Mouse (Mus musculus) 3T3-L1 (cell line): ENCODE results near the gene Pnkd.
A peak's percentile ranks its signal among the peaks of the same experiment; 100 is the strongest.
"Not testable (repeated sequence)": the region's sequence is repeated elsewhere in the genome, so short reads cannot be mapped to it uniquely, and the experiment has no call there.

ENCODE experiments used
- DNase-seq: peaks from one replicate; pipeline ENCODE4 v3.0.0-alpha.2; 2015; ENCODE audit warnings: low read depth, low spot score

Gene Pnkd

DNA sequence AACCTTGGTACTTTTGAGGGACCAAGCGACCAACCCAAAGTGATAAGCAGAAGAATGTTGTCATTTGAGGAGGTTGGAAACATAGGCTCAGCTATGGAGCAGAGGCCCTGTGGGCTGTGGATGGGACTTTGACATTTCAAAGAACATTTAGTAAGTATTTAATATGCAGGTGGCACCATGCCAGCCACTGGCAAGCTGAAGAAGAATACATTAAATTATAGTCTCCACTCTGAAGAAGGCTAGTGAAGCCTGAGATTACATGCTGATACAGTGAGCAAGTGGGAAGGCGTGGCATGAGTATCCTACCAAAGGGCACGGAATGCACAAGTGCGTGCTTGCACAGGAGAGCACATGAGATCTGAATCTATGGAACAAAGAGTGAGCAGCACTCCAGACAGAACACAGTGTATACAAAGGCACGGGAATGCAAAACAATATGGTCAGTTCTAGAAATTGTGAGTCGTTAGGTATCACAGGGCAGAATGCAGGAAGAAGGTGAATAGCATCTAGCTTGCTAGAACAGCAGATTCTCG lies 45.2 kb downstream of the Pnkd start:
- DNase-seq = no peak

- no peak for DNase-seq
Observed at GRCm38 (mm10) chr1:74331046-74331681, 46.4 kb downstream of the Pnkd start.

DNA sequence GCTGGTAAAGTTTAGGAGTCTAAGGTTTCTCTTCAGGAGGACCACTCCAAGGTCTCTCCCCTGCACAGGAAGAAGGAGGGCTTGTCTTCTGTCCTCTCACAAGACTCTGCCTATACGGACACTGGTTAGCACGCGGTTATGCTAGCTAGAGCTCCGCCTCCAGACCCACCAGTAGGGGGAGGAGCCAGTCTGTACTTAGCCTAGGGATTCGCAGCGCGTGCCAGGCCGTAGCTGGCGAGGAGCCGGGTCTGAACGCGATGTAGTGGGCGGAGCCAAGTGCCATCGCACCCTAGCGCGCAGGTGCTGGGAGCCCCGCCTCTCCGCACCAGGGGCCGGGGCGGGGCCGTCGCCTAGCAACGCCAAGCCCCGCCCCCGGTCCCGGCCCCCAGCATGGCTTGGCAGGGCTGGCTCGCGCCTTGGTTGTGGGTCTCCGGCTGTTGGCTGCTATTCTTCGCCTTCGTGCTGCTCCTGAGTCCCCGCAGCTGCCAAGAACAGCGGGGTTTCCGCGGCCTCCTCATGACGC lies 47.6 kb downstream of the Pnkd start:
- peak; percentile 49 for DNase-seq

DNA sequence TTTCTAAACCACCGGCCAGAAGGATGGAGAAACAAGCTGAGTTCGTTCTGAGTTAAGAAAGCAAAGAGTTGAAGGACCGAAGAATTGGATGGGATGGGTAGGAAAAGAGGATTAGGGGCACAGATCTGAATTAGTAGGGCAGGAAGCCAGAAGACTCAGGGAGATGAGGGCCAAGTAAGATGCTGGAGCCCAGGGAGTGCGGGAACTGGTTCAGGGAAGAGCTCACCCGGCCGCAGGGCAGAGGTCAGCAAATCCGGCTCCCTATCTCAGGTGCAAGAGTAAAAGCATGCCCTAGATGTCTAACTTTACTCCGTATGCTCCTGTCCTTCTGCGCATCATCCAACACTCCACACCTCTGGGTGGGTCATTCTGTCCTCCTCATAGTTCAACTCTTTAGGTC lies 48.2 kb downstream of the Pnkd start:
- DNase-seq = no peak

- DNase-seq = no peak
Observed at GRCm38 (mm10) chr1:74334607-74335006, 49.9 kb downstream of the Pnkd start.

DNA sequence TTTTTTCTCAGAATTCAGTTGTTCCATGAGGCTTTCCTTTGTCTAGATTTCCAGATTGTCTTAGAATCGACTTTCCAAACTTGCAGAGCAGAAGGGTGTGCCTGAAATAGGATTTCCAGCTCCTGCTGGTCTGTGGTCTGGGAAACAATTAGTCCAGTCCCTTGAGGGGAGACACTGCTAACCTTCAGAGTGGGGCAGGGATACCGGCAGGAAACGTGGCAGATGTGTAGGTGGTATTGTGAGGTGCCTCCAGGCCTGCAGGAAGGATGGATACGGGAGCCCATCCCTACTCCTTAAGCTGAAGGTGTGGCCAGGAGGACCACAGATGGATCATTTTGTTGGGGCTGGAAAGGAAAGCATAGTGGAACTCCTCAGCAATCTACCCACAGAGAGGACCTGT lies 50.3 kb downstream of the Pnkd start:
- peak; percentile 31 for DNase-seq

- no peak for DNase-seq
Observed at GRCm38 (mm10) chr1:74335436-74336170, 50.9 kb downstream of the Pnkd start.

GRCm38 (mm10) chr1:74337241-74337771 lies 52.6 kb downstream of the Pnkd start:
- no peak for DNase-seq

DNA sequence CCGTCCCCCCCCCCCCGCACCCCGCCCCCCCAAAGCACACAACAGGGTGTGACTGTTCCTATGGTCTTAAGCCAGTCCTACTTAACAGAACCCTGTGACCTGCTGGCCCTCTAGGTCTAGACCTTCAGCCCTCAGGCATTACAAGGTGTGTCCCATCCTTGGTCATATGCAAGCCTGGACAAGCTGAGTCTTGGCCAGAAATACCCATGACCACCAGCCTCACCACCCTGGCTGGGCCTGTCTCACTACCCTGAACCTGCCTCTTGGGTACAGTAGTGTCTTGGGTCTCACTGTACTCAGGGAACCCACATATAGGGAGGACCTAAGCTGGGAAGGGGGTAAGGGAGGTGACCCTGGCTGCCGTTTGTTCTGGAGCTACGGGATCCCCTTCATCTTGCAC lies 53.3 kb downstream of the Pnkd start:
- DNase-seq = no peak

DNA sequence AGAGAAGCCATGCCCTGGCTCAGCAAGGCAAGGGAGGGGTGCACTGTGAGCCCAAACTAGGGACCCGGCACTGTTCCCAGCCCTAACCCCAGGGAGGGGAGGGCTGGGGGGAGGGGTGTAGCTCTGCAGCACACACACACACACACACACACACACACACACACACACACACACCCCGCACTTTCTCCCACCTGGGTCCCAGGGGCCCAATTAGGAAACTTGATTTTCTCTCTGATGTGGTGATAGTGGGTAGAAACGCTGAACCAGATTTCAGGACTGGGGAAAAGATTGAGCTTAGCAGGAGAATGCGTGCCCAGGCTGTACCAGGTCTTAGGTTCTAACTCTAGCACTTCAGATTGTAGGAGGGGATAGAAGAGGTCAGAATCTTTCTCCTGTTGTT lies 53.9 kb downstream of the Pnkd start:
- DNase-seq = no peak

GRCm38 (mm10) chr1:74339917-74340316 lies 55.2 kb downstream of the Pnkd start:
- DNase-seq = no peak

GRCm38 (mm10) chr1:74340361-74340764 lies 55.6 kb downstream of the Pnkd start:
- no peak for DNase-seq

DNA sequence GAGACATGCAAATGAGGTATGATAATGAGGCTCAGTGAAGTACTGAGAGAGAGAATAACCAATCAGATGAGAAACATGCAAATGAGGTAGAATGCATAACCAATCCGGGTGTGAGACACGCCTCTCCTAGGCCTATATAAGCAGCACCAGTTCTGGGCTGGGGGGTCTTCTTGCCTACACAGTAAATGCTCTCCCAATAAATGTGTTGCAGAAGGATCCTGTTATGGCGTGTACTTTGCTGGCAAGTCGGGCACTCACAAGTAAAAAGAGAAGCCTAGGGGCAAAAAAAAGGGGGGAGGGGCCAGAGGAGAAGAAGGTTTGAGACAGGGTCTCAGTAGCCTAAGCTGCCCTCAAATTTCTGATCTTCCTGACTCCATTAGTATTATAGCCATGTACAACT lies 56.3 kb downstream of the Pnkd start:
- DNase-seq = not testable (repeated sequence)

GRCm38 (mm10) chr1:74341898-74342297 lies 57.2 kb downstream of the Pnkd start:
- no peak for DNase-seq

GRCm38 (mm10) chr1:74342308-74342707 lies 57.6 kb downstream of the Pnkd start:
- DNase-seq = no peak

DNA sequence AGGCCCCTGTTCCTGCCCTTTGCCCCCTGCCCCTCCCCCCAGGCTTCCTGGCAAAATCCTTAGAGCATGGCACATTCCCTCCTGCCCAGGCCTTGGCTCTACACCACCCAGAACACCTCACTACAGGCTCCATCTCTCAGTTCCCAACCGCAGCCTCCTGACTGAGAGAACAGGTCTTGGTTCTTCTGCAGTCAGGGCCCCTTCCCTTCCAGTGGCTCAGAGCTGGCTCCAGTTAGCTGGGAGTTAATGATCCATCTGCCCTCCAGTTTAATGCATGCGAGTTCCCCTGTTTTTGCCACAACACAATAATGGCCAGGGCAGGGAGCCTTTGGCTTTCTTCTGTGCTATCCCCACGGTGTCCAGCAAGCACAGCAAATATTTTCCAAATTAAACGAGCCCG lies 58.4 kb downstream of the Pnkd start:
- DNase-seq = no peak

GRCm38 (mm10) chr1:74344163-74344916 lies 59.6 kb downstream of the Pnkd start:
- DNase-seq = no peak

- DNase-seq = peak; percentile 26
Observed at GRCm38 (mm10) chr1:74351185-74351769, 66.5 kb downstream of the Pnkd start.

GRCm38 (mm10) chr1:74352532-74353096 lies 67.9 kb downstream of the Pnkd start:
- peak; percentile 93 for DNase-seq

DNA sequence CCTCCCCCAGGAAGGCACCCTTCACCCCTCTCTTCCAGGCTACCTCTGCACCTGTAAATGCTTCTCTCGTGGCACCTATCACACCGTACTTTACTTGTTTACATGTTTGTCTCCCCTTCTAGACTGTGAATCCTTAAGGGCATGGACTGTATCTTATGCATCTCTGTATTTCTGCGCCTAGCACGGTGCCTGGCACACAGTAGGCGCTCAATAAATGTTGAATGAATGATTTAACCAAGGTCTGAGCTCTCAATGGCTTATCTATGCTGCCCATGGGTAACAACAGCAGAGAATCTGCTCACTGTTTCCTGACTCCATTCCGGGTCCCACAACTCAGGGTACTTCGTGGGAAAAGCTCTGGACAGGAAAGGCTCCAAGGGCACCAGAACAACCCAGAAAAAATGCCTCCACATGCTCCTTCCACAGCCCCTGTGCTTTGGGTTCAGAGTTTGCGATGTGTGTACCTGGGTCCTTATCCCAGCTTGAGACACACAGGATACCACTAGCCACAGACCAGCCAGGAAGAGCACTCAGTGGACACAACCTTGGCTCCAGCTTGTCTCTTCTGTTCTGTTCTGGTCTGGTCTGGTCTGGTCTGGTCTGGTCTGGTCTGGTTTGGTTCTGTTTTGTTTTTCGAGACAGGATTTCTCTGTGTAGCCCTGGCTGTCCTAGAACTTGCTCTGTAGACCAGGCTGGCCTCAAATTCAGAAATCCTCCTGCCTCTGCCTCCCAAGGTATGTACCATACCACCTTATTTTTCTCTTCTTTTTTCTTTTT lies 68.9 kb downstream of the Pnkd start:
- no peak for DNase-seq
